Mouse (Mus musculus): ENCODE results near the gene Arhgef10l.
A peak's percentile ranks its signal among the peaks of the same experiment; 100 is the strongest.
"Not testable (repeated sequence)": the region's sequence is repeated elsewhere in the genome, so short reads cannot be mapped to it uniquely, and the experiment has no call there.

Arhgef10l gene

GRCm38 (mm10) chr4:140579149-140579548, 86.7 kb downstream of the Arhgef10l start:
- no peak for DNase-seq (ENCODE audit: low read depth, low spot score)

- no peak for DNase-seq (ENCODE audit: low read depth, low spot score)
Measured at GRCm38 (mm10) chr4:140576628-140577027, 89.2 kb downstream of the Arhgef10l start.

- not testable (repeated sequence) for DNase-seq (ENCODE audit: low read depth, low spot score)
Measured at GRCm38 (mm10) chr4:140574863-140575262, 90.9 kb downstream of the Arhgef10l start.

- DNase-seq (ENCODE audit: low read depth, low spot score): no peak
Measured at GRCm38 (mm10) chr4:140572376-140572775, 93.4 kb downstream of the Arhgef10l start.

GRCm38 (mm10) chr4:140569394-140569793, 96.4 kb downstream of the Arhgef10l start:
- no peak for DNase-seq (ENCODE audit: low read depth, low spot score)

- DNase-seq (ENCODE audit: low read depth, low spot score): no peak
Measured at GRCm38 (mm10) chr4:140567911-140568480, 97.8 kb downstream of the Arhgef10l start.

GRCm38 (mm10) chr4:140566785-140567184, 99.0 kb downstream of the Arhgef10l start:
- DNase-seq (ENCODE audit: low read depth, low spot score): no peak

- DNase-seq (ENCODE audit: low read depth, low spot score): peak; percentile 65
Measured at GRCm38 (mm10) chr4:140564459-140564858, 101.4 kb downstream of the Arhgef10l start.

- no peak for DNase-seq (ENCODE audit: low read depth, low spot score)
Measured at GRCm38 (mm10) chr4:140562461-140563178, 103.2 kb downstream of the Arhgef10l start.

- DNase-seq (ENCODE audit: low read depth, low spot score): peak; percentile 53
Measured at GRCm38 (mm10) chr4:140561744-140562143, 104.1 kb downstream of the Arhgef10l start.

- no peak for DNase-seq (ENCODE audit: low read depth, low spot score)
Measured at GRCm38 (mm10) chr4:140559862-140560261, 106.0 kb downstream of the Arhgef10l start.

GRCm38 (mm10) chr4:140558193-140558592, 107.6 kb downstream of the Arhgef10l start:
- no peak for DNase-seq (ENCODE audit: low read depth, low spot score)

GRCm38 (mm10) chr4:140556561-140556960, 109.3 kb downstream of the Arhgef10l start:
- no peak for DNase-seq (ENCODE audit: low read depth, low spot score)

- peak; percentile 88 for DNase-seq (ENCODE audit: low read depth, low spot score)
Measured at GRCm38 (mm10) chr4:140555273-140555672, 110.5 kb downstream of the Arhgef10l start.

GRCm38 (mm10) chr4:140554552-140554951, 111.3 kb downstream of the Arhgef10l start:
- DNase-seq (ENCODE audit: low read depth, low spot score): peak; percentile 92

GRCm38 (mm10) chr4:140551766-140552165, 114.0 kb downstream of the Arhgef10l start:
- no peak for DNase-seq (ENCODE audit: low read depth, low spot score)

- peak; percentile 70 for DNase-seq (ENCODE audit: low read depth, low spot score)
Measured at GRCm38 (mm10) chr4:140550670-140551069, 115.1 kb downstream of the Arhgef10l start.

GRCm38 (mm10) chr4:140549975-140550374, 115.8 kb downstream of the Arhgef10l start:
- no peak for DNase-seq (ENCODE audit: low read depth, low spot score)

- peak; percentile 70 for DNase-seq (ENCODE audit: low read depth, low spot score)
Measured at GRCm38 (mm10) chr4:140547488-140547887, 118.3 kb downstream of the Arhgef10l start.

- DNase-seq (ENCODE audit: low read depth, low spot score): peak; percentile 74
Measured at GRCm38 (mm10) chr4:140539125-140539524, 126.7 kb downstream of the Arhgef10l start.

- DNase-seq (ENCODE audit: low read depth, low spot score): no peak
Measured at GRCm38 (mm10) chr4:140537561-140538021, 128.2 kb downstream of the Arhgef10l start.

GRCm38 (mm10) chr4:140535323-140535722, 130.5 kb downstream of the Arhgef10l start:
- DNase-seq (ENCODE audit: low read depth, low spot score): no peak

GRCm38 (mm10) chr4:140532270-140532669, 133.5 kb downstream of the Arhgef10l start:
- no peak for DNase-seq (ENCODE audit: low read depth, low spot score)
